Mouse (Mus musculus): Measurements from ENCODE around the gene Tbc1d22b. TPM values are rescaled to one million over a fixed set of nuclear protein-coding genes. Genes with fewer than 3 reads are reported as not detected.
"Not testable (repeated sequence)": the region's sequence is repeated elsewhere in the genome, so short reads cannot be mapped to it uniquely, and the experiment has no call there.

Gene Tbc1d22b
- total RNA-seq, 2 experiments from 2014 or later: 39.7 to 40.8 TPM

- peak; percentile 80 to 85 for DNase-seq (ENCODE audit: extremely low spot score in 1 of 2, low spot score in 2 of 2)
- H3K4me3 ChIP-seq: no peak overlapping the region
- TF ChIP-seq CTCF (IDR thresholded peaks at IDR 0.05): peak; percentile 100
- intact Hi-C loops (cut with DNase I): loop anchor here (1.0 to 5.0 kb wide), 3 partner anchors 117 to 257 kb away; no protein-coding TSS in a partner anchor
- H3K27ac ChIP-seq: no peak overlapping the region
Observed at GRCm38 (mm10) chr17:29514435-29514834, 35.1 kb upstream of the Tbc1d22b start.

- H3K27ac ChIP-seq; DNase-seq (ENCODE audit: extremely low spot score in 1 of 2, low spot score in 2 of 2); intact Hi-C loops (cut with DNase I); H3K4me3 ChIP-seq: not testable (repeated sequence)
Observed at GRCm38 (mm10) chr17:29518665-29519064, 30.9 kb upstream of the Tbc1d22b start.

- intact Hi-C loops (cut with DNase I): no loop called here
- DNase-seq (ENCODE audit: extremely low spot score in 1 of 2, low spot score in 2 of 2): no peak
- TF ChIP-seq CTCF (IDR thresholded peaks at IDR 0.05): no peak
- no peak overlapping the region for H3K4me3 ChIP-seq
- no peak overlapping the region for H3K27ac ChIP-seq
Observed at GRCm38 (mm10) chr17:29519731-29520130, 29.9 kb upstream of the Tbc1d22b start.

GRCm38 (mm10) chr17:29525613-29526012 is 24.0 kb upstream of the Tbc1d22b start:
- no peak overlapping the region for H3K4me3 ChIP-seq
- intact Hi-C loops (cut with DNase I): no loop called here
- TF ChIP-seq CTCF (IDR thresholded peaks at IDR 0.05): no peak
- no peak for DNase-seq (ENCODE audit: extremely low spot score in 1 of 2, low spot score in 2 of 2)
- H3K27ac ChIP-seq: no peak overlapping the region

- no peak for DNase-seq (ENCODE audit: extremely low spot score in 1 of 2, low spot score in 2 of 2)
- no peak; the same call in 1 of the 2 replicates for TF ChIP-seq CTCF (IDR thresholded peaks at IDR 0.05)
- intact Hi-C loops (cut with DNase I): no loop called here
- no peak overlapping the region for H3K4me3 ChIP-seq
- no peak overlapping the region for H3K27ac ChIP-seq
Observed at GRCm38 (mm10) chr17:29528568-29529187, 20.9 kb upstream of the Tbc1d22b start.

- no peak overlapping the region for H3K27ac ChIP-seq
- no peak for DNase-seq (ENCODE audit: extremely low spot score in 1 of 2, low spot score in 2 of 2)
- intact Hi-C loops (cut with DNase I): no loop called here
- TF ChIP-seq CTCF (IDR thresholded peaks at IDR 0.05): no peak
- H3K4me3 ChIP-seq: no peak overlapping the region
Observed at GRCm38 (mm10) chr17:29530508-29530907, 19.1 kb upstream of the Tbc1d22b start.

- intact Hi-C loops (cut with DNase I): no loop called here
- H3K4me3 ChIP-seq: no peak overlapping the region
- no peak overlapping the region for H3K27ac ChIP-seq
- TF ChIP-seq CTCF (IDR thresholded peaks at IDR 0.05): no peak
- no peak for DNase-seq (ENCODE audit: extremely low spot score in 1 of 2, low spot score in 2 of 2)
Observed at GRCm38 (mm10) chr17:29531278-29531677, 18.3 kb upstream of the Tbc1d22b start.

GRCm38 (mm10) chr17:29531757-29532384 is 17.7 kb upstream of the Tbc1d22b start:
- no peak for TF ChIP-seq CTCF (IDR thresholded peaks at IDR 0.05)
- no peak overlapping the region for H3K27ac ChIP-seq
- DNase-seq (ENCODE audit: extremely low spot score in 1 of 2, low spot score in 2 of 2): no peak
- intact Hi-C loops (cut with DNase I): no loop called here
- no peak overlapping the region for H3K4me3 ChIP-seq

- Histone ChIP-seq H3K4me3 (no peak overlapping the region), H3K27ac (no peak overlapping the region)
- TF ChIP-seq CTCF (IDR thresholded peaks at IDR 0.05): no peak
- DNase-seq (ENCODE audit: extremely low spot score in 1 of 2, low spot score in 2 of 2): no peak
- intact Hi-C loops (cut with DNase I): no loop called here
Observed at GRCm38 (mm10) chr17:29533866-29534265, 15.7 kb upstream of the Tbc1d22b start.

- TF ChIP-seq CTCF (IDR thresholded peaks at IDR 0.05): no peak
- Histone ChIP-seq H3K4me3 (no peak overlapping the region), H3K27ac (no peak overlapping the region)
- DNase-seq (ENCODE audit: extremely low spot score in 1 of 2, low spot score in 2 of 2): no peak
- intact Hi-C loops (cut with DNase I): no loop called here
Observed at GRCm38 (mm10) chr17:29540426-29540825, 9.2 kb upstream of the Tbc1d22b start.

GRCm38 (mm10) chr17:29541419-29541818 is 8.2 kb upstream of the Tbc1d22b start:
- TF ChIP-seq CTCF (IDR thresholded peaks at IDR 0.05): no peak
- Histone ChIP-seq H3K4me3 (no peak overlapping the region), H3K27ac (no peak overlapping the region)
- intact Hi-C loops (cut with DNase I): no loop called here
- no peak for DNase-seq (ENCODE audit: extremely low spot score in 1 of 2, low spot score in 2 of 2)

GRCm38 (mm10) chr17:29542831-29543690 is 6.5 kb upstream of the Tbc1d22b start:
- intact Hi-C loops (cut with DNase I): no loop called here
- Histone ChIP-seq H3K27ac (no peak overlapping the region), H3K4me3 (no peak overlapping the region)
- DNase-seq (ENCODE audit: extremely low spot score in 1 of 2, low spot score in 2 of 2): no peak
- no peak for TF ChIP-seq CTCF (IDR thresholded peaks at IDR 0.05)
